Mouse (Mus musculus): ENCODE data around the gene Cfap73. TPM values are rescaled to one million over a fixed set of nuclear protein-coding genes. Genes with fewer than 3 reads are reported as not detected.

Gene Cfap73
- polyA plus RNA-seq, 1 experiment from 2014 or later = 0.10 TPM

- ChIA-PET POLR2A (no interaction called here), CTCF (interaction anchor here (1.2 to 2.2 kb wide), 3 partner anchors 18 to 32 kb away, joined by 3 to 20 read pairs (median 3); no protein-coding TSS in a partner anchor)
- ATAC-seq (no peak), DNase-seq (ENCODE audit: low read depth, low spot score) (no peak)
- in situ Hi-C loops (cut with MboI; ENCODE audit: low pct_unique_long_range_greater_than_20kb) = no loop called here
- H3K27me3 ChIP-seq = no peaks in the 10 kb centered on the region
- TF ChIP-seq CTCF (IDR thresholded peaks at IDR 0.05) = no peak
Measured at GRCm38 (mm10) chr5:120647814-120648491, 13.9 kb upstream of the Cfap73 start.

GRCm38 (mm10) chr5:120647361-120647760 lies 13.3 kb upstream of the Cfap73 start:
- DNase-seq (ENCODE audit: low read depth, low spot score) (no peak), ATAC-seq (no peak)
- in situ Hi-C loops (cut with MboI; ENCODE audit: low pct_unique_long_range_greater_than_20kb) = no loop called here
- ChIA-PET POLR2A (no interaction called here), CTCF (interaction anchor here (1.2 to 2.2 kb wide), 3 partner anchors 19 to 32 kb away, joined by 3 to 20 read pairs (median 3); no protein-coding TSS in a partner anchor)
- TF ChIP-seq CTCF (IDR thresholded peaks at IDR 0.05) = no peak
- no peaks in the 10 kb centered on the region for H3K27me3 ChIP-seq

GRCm38 (mm10) chr5:120645851-120646250 lies 11.8 kb upstream of the Cfap73 start:
- TF ChIP-seq CTCF (IDR thresholded peaks at IDR 0.05) = no peak
- in situ Hi-C loops (cut with MboI; ENCODE audit: low pct_unique_long_range_greater_than_20kb) = no loop called here
- ChIA-PET POLR2A (no interaction called here), CTCF (interaction anchor here (0.7 to 1.3 kb wide), 2 partner anchors 11 to 30 kb away, joined by 3 read pairs; no protein-coding TSS in a partner anchor)
- H3K27me3 ChIP-seq = no peaks in the 10 kb centered on the region
- DNase-seq (ENCODE audit: low read depth, low spot score) (no peak), ATAC-seq (no peak)

- TF ChIP-seq CTCF (IDR thresholded peaks at IDR 0.05) = no peak
- ChIA-PET CTCF (no interaction called here), POLR2A (no interaction called here)
- no peak for DNase-seq (ENCODE audit: low read depth, low spot score)
- in situ Hi-C loops (cut with MboI; ENCODE audit: low pct_unique_long_range_greater_than_20kb) = no loop called here
- H3K27me3 ChIP-seq = no peaks in the 10 kb centered on the region
- no peak for ATAC-seq
Measured at GRCm38 (mm10) chr5:120644227-120644626, 10.2 kb upstream of the Cfap73 start.

- TF ChIP-seq CTCF (IDR thresholded peaks at IDR 0.05) = no peak
- POLR2A ChIA-PET = no interaction called here
- DNase-seq (ENCODE audit: low read depth, low spot score) (no peak), ATAC-seq (peak; percentile 29)
- CTCF ChIA-PET = interaction anchor here (1.2 to 2.5 kb wide), 2 partner anchors 12 to 23 kb away, joined by 5 to 15 read pairs; no protein-coding TSS in a partner anchor
- in situ Hi-C loops (cut with MboI; ENCODE audit: low pct_unique_long_range_greater_than_20kb) = no loop called here
- no peaks in the 10 kb centered on the region for H3K27me3 ChIP-seq
Measured at GRCm38 (mm10) chr5:120643365-120644085, 9.5 kb upstream of the Cfap73 start.

GRCm38 (mm10) chr5:120640094-120640493 lies 6.1 kb upstream of the Cfap73 start:
- TF ChIP-seq CTCF (IDR thresholded peaks at IDR 0.05) = no peak
- no peaks in the 10 kb centered on the region for H3K27me3 ChIP-seq
- ChIA-PET CTCF (interaction anchor here (1.6 kb wide), 1 partner anchor 21 kb away, joined by 5 read pairs; no protein-coding TSS in a partner anchor), POLR2A (no interaction called here)
- DNase-seq (ENCODE audit: low read depth, low spot score) = no peak
- in situ Hi-C loops (cut with MboI; ENCODE audit: low pct_unique_long_range_greater_than_20kb) = no loop called here
- ATAC-seq = no peak

GRCm38 (mm10) chr5:120635633-120636032 lies 1.6 kb upstream of the Cfap73 start:
- in situ Hi-C loops (cut with MboI; ENCODE audit: low pct_unique_long_range_greater_than_20kb) = no loop called here
- ChIA-PET POLR2A (no interaction called here), CTCF (interaction anchor here (1.0 to 1.4 kb wide), 2 partner anchors 13 to 15 kb away, joined by 3 read pairs; no protein-coding TSS in a partner anchor)
- ATAC-seq (no peak), DNase-seq (ENCODE audit: low read depth, low spot score) (no peak)
- H3K27me3 ChIP-seq = no peaks in the 10 kb centered on the region
- TF ChIP-seq CTCF (IDR thresholded peaks at IDR 0.05) = no peak

- no peak for DNase-seq (ENCODE audit: low read depth, low spot score)
- ChIA-PET CTCF (interaction anchor here (0.7 to 1.3 kb wide), 2 partner anchors 11 to 15 kb away, joined by 3 to 4 read pairs; no protein-coding TSS in a partner anchor), POLR2A (interaction anchor here (0.6 to 1.3 kb wide), 3 partner anchors 23 to 416 kb away, joined by 3 to 4 read pairs (median 3); no protein-coding TSS in a partner anchor)
- no peaks in the 10 kb centered on the region for H3K27me3 ChIP-seq
- in situ Hi-C loops (cut with MboI; ENCODE audit: low pct_unique_long_range_greater_than_20kb) = no loop called here
- no peak for TF ChIP-seq CTCF (IDR thresholded peaks at IDR 0.05)
- ATAC-seq = no peak
Measured at GRCm38 (mm10) chr5:120634860-120635259, 825 bp upstream of the Cfap73 start.

GRCm38 (mm10) chr5:120631892-120632291 lies 2.1 kb downstream of the Cfap73 start:
- DNase-seq (ENCODE audit: low read depth, low spot score) (no peak), ATAC-seq (no peak)
- H3K27me3 ChIP-seq = no peaks in the 10 kb centered on the region
- no peak for TF ChIP-seq CTCF (IDR thresholded peaks at IDR 0.05)
- ChIA-PET POLR2A (no interaction called here), CTCF (interaction anchor here (0.8 to 2.1 kb wide), 4 partner anchors 11 to 48 kb away, joined by 3 to 7 read pairs (median 4); no protein-coding TSS in a partner anchor)
- in situ Hi-C loops (cut with MboI; ENCODE audit: low pct_unique_long_range_greater_than_20kb) = no loop called here

GRCm38 (mm10) chr5:120631128-120631527 lies 2.9 kb downstream of the Cfap73 start:
- ATAC-seq = no peak
- no peak for DNase-seq (ENCODE audit: low read depth, low spot score)
- in situ Hi-C loops (cut with MboI; ENCODE audit: low pct_unique_long_range_greater_than_20kb) = no loop called here
- no peaks in the 10 kb centered on the region for H3K27me3 ChIP-seq
- ChIA-PET POLR2A (no interaction called here), CTCF (interaction anchor here (1.2 to 2.1 kb wide), 4 partner anchors 12 to 49 kb away, joined by 3 to 7 read pairs (median 4); no protein-coding TSS in a partner anchor)
- TF ChIP-seq CTCF (IDR thresholded peaks at IDR 0.05) = no peak

GRCm38 (mm10) chr5:120628624-120629023 lies 5.4 kb downstream of the Cfap73 start:
- no peak for DNase-seq (ENCODE audit: low read depth, low spot score)
- ChIA-PET CTCF (no interaction called here), POLR2A (no interaction called here)
- ATAC-seq = no peak
- TF ChIP-seq CTCF (IDR thresholded peaks at IDR 0.05) = no peak
- in situ Hi-C loops (cut with MboI; ENCODE audit: low pct_unique_long_range_greater_than_20kb) = no loop called here
- no peaks in the 10 kb centered on the region for H3K27me3 ChIP-seq

All from Patski (cell line).